Mouse (Mus musculus) urinary bladder, postnatal 14 days (tissue): Measurements from ENCODE around the gene Trpv3.
A peak's percentile ranks its signal among the peaks of the same experiment; 100 is the strongest.

ENCODE experiments used
- DNase-seq: peaks from one replicate; pipeline ENCODE4 v3.0.0; 2021; ENCODE audit warnings: low spot score

The Trpv3 gene

DNA sequence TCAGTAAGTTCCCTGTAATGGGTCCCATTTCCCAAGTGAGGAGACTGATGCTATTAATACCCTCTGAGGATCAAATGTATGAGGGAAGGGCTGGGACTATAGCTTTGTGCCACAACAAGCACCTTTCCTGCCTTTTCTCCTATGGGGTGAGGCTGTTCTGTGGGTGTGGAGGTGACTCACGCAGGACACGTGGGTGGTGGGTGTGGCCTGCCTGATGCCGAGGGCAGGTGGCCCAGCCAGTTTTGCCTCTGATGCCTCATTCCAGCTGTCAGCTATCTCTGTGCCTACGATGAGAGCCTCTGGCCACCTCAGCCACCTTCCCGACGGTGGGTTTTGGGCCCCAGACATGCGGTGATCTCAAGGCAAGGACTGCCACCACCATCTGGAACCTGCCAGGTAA is at the start of gene Trpv3:
Gene Trpv3 (plus strand): TSS at position 122 of the 400 bp plus-strand sequence.
- peak; percentile 71 for DNase-seq

DNA sequence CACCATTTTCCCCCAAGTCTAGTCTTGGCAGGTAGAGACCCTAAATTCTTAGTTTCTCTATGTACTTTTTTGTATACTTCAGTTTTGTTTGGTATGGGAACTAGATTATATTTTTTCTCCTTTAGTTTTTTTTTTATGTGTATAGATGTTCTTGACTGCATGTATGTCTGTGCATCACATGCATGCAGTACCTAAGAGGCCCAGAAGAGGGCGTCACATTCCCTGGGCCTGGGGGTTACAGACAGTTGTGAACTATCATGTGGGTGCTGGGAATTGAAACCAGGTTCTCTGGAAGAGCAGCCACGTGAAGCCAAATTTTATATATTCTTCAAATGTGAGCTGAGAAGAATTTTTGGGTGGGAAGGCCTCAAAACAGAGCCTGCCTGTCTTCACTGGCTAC is 47.5 kb upstream of the Trpv3 start:
- no peak for DNase-seq

DNA sequence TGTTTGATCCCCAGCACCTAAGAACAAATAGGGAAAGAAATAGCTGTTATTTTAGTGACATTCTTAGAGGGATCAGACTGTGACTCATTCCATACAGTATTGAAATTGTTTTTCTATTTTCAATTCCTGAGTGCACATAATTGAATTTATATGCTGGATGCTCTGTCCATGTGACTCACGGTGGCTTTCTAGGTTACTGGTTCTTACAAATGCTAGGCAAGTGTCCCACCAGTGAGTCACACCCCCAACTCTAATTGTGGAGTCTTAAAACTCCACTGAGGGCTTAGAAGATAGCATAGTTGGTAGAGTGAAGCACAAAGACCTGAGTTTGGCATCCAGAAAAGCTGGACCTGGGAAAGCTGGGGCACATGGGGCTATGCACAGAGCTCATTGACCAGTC is 46.5 kb upstream of the Trpv3 start:
- DNase-seq: no peak

DNA sequence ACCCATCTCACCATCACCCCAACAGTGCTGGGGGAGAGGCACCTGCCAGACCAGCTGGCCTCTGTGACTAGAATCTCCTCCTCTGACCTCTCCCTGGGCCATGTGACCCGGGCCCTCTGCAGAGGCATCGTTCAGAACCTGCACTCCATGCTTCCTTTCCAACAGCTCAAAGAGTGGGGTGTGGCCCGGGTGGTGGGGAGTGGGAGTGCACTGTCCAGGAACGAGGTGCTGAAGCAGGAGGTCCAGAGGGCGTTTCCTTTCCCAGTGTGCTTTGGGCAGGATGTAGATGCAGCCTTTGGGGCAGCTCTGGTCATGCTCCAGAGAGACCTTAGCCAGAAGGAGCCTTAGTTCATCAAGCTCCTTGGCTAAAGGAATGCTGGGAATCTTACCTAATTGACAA is 44.3 kb upstream of the Trpv3 start:
- DNase-seq: no peak

DNA sequence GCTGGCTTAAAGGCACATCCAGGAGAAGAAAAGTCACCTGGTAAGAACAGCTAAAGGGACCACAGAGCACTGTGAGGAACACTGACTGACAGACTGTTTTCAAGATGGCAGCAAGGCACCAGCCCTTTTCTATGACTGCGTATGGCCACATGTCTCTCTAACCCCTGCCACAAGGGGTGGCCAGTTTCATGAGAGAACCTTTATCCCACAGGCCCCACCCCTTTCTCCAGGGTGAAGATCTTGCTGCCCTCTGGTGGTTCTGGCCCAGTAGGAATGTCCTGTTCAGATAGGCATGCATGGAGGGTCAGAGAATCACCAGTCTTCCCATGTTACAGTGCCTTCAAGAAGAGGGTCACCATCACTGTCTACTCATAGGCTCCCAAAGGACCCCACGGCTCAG is 43.2 kb upstream of the Trpv3 start:
- DNase-seq: no peak

DNA sequence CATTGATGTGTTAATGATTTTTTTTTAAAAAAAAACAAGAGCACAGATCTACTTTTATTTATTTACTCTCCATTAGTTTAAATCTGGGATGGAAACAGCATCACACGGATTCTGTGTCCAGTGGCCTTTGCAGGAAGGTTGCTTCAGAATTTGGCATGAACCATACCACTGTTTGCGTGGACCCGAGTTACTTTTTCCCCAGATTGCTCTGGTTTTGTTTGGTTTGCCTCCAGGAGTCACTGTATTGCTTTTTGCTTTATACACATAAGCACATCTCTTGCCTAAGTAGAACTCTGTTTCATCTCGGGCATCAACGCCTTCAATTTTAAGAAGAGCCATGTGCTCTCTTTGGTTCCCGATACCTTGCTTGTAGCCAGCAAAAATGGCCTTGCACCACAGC is 41.3 kb upstream of the Trpv3 start:
- DNase-seq: no peak

DNA sequence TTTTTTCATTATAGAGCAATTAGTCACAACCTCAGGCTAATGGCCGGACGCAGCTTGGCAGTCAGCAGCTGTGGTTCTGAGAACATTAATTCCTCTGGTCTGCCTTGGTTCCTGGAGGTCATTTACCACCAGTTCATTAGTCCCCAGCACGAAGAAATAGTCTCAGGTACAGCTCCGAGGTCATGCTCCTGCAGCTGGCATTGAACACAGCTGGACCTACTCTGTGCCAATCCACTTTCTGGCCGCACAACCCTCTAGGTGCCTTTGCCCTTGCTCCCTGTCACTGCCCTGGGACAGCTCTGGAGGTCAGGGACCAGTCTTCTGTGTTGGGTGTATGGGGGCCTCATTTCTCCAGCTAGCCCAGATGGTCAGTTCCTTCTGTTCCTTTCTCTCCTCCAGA is 38.3 kb upstream of the Trpv3 start:
- DNase-seq: no peak

DNA sequence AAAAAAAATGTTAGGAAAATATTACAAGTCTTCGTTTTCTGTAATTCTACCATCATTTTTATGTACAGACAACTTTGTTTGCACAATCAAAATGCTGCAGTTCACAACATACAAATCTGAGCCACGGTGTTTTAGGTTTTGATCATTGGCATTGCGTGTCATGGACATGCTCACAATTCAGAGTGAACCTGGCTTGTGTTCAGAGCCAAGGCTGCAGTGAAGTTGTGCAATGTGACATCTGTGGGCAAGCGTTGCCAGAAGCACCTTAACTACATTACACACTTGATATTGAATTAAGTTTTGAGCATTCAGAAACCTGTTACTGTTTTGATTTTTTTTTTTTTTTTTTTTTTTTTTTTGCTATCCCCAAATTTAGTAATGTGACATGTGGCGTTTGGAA is 37.1 kb upstream of the Trpv3 start:
- DNase-seq: no peak

DNA sequence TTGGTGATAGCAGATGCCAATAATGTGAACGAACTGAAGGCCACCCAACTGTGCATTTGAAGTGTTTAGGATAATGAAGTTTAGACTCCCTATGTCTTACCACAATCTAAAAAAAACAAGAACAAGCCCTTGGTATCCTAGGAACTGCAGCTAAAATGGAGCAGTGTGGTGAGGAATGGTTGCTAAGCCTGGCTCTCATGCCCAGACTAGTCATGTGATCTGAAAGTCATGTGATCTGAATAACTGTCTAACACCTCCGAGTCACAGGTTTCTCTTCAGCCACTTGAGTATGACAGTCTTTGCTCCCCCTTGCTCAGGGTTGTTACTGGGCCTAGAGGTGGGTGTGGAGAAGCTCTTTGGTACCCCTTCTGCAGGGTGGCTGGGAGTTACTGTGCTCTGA is 34.7 kb upstream of the Trpv3 start:
- no peak for DNase-seq

DNA sequence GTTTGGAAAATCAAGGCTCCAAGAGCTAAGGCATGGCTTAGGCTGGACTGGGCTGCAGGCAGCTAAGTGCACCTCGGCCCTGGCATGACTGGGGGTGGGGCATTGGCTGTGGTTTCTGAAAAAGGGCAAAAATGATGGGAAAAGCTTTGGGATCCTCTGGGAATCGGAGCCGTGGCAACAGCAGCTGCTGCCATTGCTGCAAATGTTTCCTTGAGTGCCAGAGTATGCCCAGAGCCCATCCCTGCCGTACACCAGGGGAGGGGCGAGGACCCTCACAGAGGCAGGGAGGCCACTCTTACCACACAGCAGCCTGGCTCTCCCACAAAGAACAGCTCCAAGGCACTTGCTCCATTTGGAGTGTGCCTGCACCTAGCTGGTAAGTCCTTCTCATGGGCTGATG is 33.2 kb upstream of the Trpv3 start, which contains the start of gene Trpv1:
Gene Trpv1 (plus strand): TSS at position 301 of the 400 bp plus-strand sequence.
- no peak for DNase-seq

DNA sequence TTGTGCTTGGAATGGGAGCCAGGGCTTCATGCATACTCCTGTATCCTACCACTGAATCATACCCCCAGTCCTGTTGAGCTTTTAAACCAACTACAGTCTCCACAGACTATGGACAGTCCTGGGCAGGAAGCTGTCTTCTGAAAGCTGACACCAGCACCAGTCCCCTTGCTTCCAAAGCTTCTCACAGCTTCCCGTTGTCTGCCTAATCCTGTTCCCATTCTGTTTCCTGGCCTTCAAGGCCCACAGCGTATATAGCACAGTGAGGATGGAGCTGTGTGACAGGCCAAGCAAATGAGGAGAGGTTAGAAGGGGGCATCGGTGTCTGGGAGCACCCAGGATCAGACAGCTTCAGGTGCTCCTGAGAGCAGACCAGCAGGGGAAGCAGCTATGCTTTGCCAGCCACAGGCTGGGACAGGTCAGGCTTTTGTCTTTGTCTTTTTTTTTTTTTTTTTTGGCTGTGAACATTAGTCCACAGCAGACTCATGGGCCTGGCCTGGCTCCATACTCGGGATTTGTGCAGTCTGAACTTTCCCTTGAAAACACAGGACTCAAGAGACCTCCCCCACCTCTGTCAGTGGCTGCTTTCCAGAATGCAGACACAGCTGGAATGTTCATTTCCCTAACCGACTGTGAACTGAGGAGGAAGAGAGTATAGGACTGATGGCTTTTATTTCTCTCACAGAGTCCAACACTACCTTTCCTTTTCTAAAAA is 31.0 kb upstream of the Trpv3 start:
- peak; percentile 71 for DNase-seq

DNA sequence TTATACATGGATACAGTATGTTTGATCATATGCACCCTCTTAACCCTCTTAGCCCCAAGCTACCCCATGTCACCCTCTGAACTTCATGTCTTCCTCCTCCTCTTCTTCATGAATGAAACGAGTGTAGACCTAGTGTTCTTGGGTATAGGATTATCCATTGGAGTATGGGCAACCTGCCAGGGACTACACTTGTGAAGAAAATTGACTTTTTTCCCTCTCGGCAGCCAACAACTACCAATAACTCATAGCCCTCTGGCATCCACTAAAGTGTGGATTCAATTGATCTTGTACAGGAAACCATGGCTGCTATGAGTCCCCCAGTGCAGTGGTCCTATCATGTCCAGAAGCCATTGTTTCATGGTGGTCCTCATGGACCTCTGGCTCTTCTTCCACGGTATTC is 30.5 kb upstream of the Trpv3 start:
- DNase-seq: no peak

DNA sequence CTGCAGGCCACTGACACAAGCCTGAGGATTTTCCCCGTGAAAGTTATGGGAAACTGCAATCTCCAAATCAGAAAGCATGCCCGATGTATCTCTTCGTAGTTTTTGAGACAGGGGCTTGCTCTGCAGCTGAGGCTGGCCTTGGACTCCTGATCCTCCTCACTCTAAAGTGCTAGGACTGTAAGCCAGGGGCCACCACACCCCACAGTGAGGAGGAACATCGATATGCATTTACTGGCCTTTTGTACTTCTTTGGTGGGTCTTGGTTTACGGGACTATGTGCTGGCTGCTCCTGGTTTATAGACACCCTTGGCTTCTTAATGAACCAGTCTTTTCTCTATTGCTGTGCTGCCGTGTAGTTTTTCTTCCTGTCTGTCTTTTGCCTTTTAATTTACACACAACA is 25.0 kb upstream of the Trpv3 start:
- no peak for DNase-seq

DNA sequence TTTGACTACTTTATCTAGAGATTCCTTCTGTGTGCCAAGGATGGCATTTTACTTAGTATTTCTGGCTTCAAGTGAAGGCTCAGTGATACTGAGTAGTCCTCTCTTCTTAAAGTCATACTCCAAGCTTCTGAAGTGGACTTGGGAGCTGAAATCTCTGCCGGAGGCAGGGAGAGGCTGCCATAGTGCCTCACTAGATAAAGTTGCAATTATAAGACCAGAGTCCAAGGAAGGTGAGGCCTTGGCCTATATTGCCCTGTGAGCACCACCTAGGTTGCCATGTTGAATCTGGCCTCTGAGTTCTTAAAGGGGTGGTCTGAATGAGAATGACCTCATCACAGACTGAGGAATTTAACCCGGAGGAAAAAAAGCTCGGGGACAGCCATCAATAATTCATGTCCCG is 24.4 kb upstream of the Trpv3 start:
- no peak for DNase-seq

DNA sequence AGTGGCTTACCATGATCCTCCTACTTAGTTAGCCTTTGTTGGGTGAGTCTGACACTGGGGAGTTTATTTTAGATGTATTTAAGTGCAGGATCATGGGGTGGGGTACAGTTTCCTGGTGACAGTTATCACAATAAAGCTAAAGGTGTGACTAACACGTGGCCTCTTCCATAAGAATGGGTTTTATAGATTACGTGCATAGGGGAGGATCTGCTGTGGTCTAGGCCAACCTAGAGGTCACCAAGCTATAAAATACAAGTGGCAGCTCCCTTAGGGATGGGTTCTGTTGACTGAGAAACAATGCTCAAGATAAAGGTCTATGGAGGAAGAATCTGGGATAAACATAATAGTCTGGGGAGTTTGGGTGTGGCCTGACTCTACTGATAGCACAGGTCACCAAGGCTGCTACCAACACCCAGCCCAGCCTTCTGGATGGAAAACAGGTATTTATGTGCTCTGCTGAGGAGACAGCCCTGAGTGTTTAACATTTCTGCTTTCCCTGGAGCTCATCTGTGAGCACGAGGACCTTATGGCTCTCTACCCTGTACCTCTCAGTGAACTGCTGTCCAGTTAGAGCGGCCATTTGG is 9.7 kb upstream of the Trpv3 start:
- DNase-seq: no peak

DNA sequence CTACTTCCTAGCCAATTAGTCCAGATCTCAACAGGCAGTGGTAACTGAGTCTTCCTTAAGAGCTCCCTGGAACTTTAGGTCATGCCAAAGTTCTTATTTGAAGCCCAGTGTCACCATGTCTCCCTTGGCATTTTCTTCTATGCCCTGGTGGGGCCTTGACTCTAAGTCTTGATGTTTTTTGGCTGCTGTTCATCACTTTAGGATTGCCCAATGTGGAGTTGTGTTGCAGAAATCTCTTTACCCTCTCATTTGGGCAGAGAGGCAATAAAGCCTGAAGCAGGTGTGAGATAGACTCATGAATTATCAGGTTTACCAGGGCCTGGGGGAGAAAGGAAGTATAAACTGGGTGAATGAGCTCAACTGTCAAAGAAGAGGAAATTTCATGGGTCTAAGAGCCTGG is 8.5 kb upstream of the Trpv3 start:
- DNase-seq: no peak

DNA sequence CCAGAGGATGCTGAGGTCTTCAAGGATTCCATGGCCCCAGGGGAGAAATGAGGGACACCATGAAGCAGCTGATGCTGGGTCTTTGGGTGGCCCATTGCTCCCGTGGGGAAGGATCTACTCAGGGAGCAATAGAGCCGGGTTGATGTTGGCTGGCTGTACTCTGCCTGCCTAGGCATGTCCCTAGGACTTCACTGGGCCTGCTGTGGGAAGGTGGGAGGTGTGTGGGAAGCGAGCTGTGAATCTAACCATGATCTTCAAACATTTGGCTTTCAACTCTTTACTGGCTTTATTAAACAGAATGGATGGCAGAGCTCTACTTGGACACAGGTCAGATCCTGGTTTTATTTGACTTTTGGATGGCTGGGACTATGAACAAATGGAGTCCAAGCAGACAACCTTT is 6.7 kb upstream of the Trpv3 start:
- no peak for DNase-seq

DNA sequence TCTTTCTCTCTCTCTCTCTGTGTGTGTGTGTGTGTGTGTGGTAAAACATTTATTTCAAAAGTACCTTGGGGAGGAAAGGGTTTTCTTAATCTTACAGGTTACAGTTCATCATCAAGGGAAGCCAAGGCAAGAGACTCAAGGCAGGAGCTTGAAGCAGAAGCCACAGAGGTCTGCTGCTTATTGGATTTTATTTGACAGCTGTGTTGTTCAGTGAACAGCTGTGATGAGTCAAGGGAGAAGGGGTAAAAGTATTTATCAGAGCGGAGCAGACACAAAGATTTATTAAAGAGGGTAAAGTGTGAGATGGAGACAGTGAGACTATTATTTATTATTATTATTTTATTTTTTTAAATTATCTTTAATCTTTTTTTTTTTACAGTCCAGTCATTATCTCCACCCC is 5.8 kb upstream of the Trpv3 start:
- DNase-seq: no peak

DNA sequence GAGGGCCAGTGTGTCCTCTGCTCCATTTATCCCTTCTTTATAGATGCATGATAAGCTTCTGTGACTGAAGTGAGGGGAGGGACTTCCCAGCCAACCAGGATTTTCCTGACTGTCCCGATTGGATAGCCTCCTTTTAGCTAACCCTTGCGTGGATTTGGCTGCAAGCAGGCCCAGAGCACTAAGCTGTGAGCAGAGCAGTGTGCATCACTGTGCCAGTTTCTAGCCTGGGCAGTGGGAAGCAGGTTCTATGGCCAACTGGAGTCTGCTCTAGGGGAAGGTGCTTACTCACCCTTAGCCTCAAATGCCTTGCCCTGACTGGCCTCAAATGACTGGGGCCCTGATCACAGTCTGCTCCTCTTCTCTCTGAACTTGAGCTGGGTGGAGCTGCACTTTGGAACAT is 7.6 kb downstream of the Trpv3 start:
- no peak for DNase-seq

DNA sequence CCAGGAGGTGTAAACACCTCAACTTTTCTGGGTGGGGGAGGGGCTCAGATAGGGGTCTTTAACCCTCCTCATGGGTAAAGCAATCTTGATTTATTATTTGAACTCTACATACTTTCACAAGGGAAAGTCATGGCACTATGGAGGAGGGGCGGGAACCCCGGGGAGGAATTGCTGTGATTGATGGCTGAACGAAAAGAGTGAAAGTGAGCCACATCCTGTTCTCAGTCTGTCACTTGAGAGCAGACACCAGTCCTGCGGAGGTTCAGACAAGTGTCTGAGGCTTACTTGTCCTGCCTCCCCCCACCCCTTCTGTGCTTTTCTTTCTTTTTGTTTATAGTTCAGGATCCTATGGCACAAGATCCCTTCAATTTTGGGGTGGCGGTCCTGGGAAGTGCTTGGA is 13.5 kb downstream of the Trpv3 start:
- no peak for DNase-seq

DNA sequence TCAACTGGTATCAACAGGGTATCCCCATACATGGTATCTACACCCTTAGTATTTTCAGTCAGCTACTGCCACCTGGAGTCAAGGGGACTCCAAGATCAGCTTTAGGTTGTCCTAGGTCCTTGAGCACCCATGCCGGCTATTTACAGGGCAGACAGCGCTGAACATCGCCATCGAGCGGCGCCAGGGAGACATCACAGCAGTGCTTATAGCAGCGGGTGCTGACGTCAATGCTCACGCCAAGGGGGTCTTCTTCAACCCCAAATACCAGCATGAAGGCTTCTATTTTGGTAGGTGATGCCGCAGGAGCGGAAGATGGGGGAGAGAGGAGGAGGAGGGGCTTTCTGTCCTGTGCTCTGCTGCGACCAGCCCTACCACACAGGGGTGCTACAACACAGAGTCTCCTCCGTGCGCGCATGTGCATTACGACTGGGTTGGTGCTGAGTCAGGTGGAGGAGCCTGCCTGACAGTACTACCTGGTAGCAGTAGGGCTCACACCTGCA is 14.4 kb downstream of the Trpv3 start:
- DNase-seq: peak; percentile 72

DNA sequence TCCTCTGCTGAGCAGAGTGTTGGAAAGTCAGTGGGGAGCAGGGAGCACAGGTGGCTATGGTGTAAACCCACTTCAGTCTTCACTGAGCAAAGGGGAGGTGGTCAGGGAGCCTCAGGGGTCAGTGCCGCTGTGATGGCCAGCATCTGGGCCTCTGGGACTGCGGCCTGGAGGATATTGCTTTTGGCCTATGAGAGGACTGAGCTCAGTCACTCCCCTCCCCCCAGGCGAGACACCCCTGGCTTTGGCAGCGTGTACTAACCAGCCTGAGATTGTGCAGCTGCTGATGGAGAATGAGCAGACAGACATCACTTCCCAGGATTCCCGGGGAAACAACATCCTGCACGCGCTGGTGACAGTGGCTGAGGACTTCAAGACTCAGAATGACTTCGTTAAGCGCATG is 16.2 kb downstream of the Trpv3 start:
- peak; percentile 10 for DNase-seq

DNA sequence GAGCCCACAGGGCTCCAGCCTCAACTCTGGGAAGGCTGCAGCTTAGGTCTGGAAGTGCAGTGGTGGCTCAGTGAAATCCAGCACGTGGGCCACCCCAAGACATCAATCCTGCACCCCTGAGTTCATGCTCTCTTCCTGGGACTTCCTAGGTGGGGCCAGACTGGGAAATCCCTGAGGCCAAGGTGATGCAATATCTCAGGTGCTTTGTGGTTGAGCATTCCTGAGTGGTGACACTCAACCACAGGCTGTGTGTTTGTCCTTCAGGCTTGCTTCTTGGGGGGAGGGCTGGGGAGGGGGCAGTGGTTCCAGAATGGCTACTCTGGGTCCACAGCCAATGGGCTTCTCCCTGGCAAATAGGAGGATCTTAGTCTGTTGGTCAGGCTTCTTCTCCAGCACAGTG is 16.7 kb downstream of the Trpv3 start:
- DNase-seq: no peak

DNA sequence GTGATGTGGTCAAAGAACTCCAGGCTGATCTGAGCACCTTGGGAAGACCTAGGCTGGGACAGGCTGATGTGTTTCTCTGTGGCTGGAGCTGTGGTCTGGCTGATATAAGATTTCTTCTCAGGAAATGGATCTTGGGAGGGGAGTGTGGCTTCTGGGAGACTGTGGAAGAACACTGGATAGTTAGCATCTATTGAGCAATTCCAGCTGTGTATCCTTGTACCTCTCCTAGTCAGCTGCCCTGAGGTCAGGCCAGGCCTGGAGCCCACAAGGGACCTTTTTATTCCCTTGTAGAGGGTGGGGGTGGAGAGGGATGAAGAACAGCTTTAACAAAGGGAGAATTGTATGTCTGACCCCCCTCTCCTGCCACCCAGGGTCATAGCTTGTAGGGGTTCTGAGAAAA is 17.2 kb downstream of the Trpv3 start:
- DNase-seq: no peak
